Mouse (Mus musculus) stomach, postnatal 0 days (tissue): ENCODE results near the gene Gk5.

ENCODE experiments used
- CTCF ChIP-seq: IDR thresholded peaks from 2 replicates; pipeline ENCODE4 v1.5.1; 2016; ENCODE audit warnings: antibody characterized with exemption, low read depth, mild to moderate bottlenecking, moderate library complexity
- EP300 ChIP-seq: optimal IDR thresholded peaks from 2 replicates; pipeline ENCODE3; 2016; ENCODE audit warnings: antibody characterized with exemption

DNA sequence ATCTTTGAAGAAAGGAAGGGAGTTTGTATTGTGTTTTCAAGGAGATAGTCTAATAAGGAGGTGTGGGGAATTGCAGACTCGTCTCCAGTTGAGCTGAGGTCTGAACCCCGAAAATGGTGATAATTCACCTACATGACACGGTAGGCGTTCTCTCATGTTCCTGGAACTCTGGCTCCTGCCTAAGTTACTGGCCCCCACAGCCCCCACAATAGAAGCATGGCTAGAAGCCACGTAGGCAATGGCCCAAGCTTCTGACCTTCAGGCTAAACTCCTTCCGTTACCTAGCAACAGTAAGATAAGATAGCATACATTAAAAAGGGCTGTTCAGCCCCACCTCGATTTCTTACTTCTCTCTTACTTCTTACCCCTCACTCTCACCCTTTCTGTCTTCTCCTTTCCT, 67.5 kb downstream of the Gk5 start:
- no peak for TF ChIP-seq CTCF
- no peak for TF ChIP-seq EP300
